Mouse (Mus musculus) layer of hippocampus, adult 2 months (tissue): ENCODE data around the gene Tubb3. TPM values are rescaled to one million over a fixed set of nuclear protein-coding genes. Genes with fewer than 3 reads are reported as not detected.
A peak's percentile ranks its signal among the peaks of the same experiment; 100 is the strongest.

ENCODE experiments used
- DNase-seq, 2 experiments: peaks; one replicate each; pipeline ENCODE4 v3.0.0; 2022; ENCODE audit warnings: low spot score in 2 of 2
- H3K27ac ChIP-seq: fragments of 200-600 bp; 2 replicates; pipeline ENCODE4 v1.8.1; 2022
- H3K4me3 ChIP-seq: fragments of 200-600 bp; 2 replicates; pipeline ENCODE4 v1.8.1; 2022; ENCODE audit warnings: mild to moderate bottlenecking
- CTCF ChIP-seq: fragments of 200-600 bp; conservative IDR thresholded peaks from 2 replicates; pipeline ENCODE4 v1.8.1; 2022; ENCODE audit warnings: antibody characterized with exemption, mild to moderate bottlenecking, moderate library complexity
- long read RNA-seq, 2 experiments: library from polyadenylated mRNA; stranded (forward); transcript quantifications; one replicate each; pipeline ENCODE4 v2.0.0; 2021; ENCODE audit warnings: borderline mapping rate in 2 of 2
- total RNA-seq, 2 experiments: library from RNA; stranded (reverse); gene quantifications; 2 replicates each; pipeline ENCODE4 v1.2.3; 2021

The Tubb3 gene
- 100 to 1,000 TPM; 249 to 277 TPM for total RNA-seq
- long read RNA-seq, experiment 1, transcript Tubb3-201 (4 exons, 1,868 nt) = major isoform, 133 of 168 reads
- long read RNA-seq, experiment 1, partial matches to known transcripts = 32 of 168 reads
- long read RNA-seq, experiment 1, other reads (novel, unspliced or antisense) = 2 of 168 reads
- long read RNA-seq, experiment 2, transcript Tubb3-201 (4 exons, 1,868 nt) = major isoform, 204 of 249 reads
- long read RNA-seq, experiment 2, partial matches to known transcripts = 44 of 249 reads
- long read RNA-seq, experiment 2, other reads (novel, unspliced or antisense) = 1 of 249 reads

DNA sequence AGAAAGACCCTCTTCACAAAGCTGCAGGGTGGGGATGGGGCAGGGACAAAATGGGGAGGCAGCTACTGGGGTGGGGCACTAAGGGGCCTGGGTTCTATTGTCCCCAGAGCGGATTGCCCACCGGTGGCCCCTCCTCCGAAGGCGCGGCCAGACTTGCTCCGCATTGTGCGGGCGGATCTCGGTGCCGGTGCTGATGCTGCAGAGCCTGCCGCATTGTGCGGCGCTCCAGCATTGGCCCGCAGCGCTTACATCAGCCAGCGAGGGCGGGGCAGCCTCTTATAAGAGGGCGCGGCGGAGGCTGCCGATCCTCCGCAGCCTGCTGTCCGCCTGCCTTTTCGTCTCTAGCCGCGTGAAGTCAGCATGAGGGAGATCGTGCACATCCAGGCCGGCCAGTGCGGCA lies at the start of gene Tubb3:
Tubb3 (plus strand) TSS at position 179 of the 400 bp plus-strand sequence.
- peak; percentile 90 to 93 for DNase-seq

DNA sequence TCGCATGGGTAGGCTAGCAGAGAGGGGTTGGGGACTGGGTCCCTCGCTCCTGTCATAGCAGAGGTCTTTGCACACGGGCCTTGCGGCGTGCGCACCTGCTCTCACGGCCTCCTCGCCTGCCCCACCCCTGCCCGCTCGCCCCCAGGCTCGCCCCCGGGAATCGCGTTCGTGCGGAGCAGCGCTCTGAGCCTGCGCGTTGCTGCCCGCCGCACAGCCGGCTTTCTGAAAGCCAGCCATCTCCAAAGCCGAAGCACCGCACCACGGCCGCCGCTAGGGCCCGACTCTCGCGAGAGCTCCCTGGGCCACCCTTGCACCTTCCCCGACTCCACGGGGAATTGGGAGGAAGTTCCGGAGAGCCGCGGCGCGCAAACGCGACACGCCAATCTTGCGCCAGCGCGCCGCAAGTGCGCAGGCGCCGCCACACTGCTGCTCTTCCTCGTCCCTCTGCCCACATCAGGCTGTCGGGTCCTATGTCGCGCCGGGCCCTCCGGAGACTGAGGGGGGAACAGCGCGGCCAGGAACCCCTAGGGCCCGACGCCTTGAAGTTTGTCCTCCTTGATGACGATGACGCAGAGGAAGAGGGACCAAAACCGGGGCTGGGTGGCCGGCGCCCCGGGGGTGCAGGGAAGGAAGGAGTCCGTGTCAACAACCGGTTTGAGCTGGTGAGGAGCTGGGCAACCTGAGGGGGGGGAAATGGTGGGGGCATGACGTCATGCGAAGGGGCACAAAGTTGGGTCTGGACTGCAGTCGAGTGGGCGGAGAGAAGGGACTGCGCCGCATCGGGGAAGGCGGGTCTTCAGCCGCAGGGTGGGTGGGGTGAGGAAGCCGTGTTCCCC lies 37.6 kb upstream of the Tubb3 start, which contains the start of gene Tcf25:
Tcf25 (plus strand) TSS at position 351 of the 836 bp plus-strand sequence.
- peak; percentile 84 for TF ChIP-seq CTCF

More for the DNA sequence above, at the start of gene Tubb3:
- TF ChIP-seq CTCF = no peak
- Histone ChIP-seq H3K4me3 (peak within 1 kb of the TSS; percentile 80), H3K27ac (peak within 1 kb of the TSS; percentile 92)

DNA sequence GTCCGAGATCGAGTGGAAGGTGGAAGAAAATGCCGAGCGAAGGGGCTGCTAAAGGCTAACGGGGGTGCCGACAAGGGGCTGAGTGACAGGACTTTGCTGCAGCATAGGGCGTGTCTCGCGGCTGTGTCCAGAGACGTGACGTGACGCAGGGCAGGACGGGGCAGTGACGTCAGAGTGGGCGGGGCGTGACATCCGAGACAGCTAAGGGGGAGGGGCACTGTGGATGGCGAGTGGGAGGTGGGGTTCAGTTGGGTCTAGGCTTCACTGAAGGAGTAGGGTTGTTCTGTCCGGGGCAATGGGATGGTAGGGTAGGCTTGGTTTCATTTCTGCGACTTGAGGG lies 37.0 kb upstream of the Tubb3 start:
- DNase-seq = peak; percentile 90 to 96
- no peak for TF ChIP-seq CTCF
- Histone ChIP-seq H3K4me3 (peak overlapping the region; percentile 81), H3K27ac (peak overlapping the region; percentile 99)

More for the DNA sequence above, 37.6 kb upstream of the Tubb3 start, which contains the start of gene Tcf25:
- peak within 1 kb of the TSS; percentile 99 for H3K27ac ChIP-seq
- peak; percentile 96 to 97 for DNase-seq
- H3K4me3 ChIP-seq = peak within 1 kb of the TSS; percentile 81

DNA sequence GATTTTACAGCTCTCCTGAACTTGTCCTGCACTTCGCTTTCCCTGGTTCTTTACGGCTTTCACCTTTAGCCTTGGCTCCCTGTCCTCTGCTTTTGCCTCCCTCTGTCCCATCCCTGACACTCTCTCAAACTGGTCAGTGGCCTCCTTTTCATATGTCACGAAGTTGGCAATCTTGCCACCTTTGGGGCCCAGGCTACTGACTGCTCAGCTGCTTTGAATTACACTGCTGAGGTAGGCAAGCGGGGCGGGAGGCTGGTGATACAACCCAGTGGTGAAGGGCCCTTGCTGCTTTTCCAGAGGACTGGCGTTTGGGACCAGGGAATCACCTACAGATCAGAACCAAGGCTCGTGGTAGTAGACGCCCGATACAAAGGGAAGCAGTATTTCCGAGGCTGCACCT lies 35.5 kb upstream of the Tubb3 start:
- Histone ChIP-seq H3K4me3 (no peak overlapping the region; the same call in 1 of the 2 replicates), H3K27ac (peak overlapping the region; percentile 51; the same call in 1 of the 2 replicates)
- DNase-seq = no peak
- no peak for TF ChIP-seq CTCF

DNA sequence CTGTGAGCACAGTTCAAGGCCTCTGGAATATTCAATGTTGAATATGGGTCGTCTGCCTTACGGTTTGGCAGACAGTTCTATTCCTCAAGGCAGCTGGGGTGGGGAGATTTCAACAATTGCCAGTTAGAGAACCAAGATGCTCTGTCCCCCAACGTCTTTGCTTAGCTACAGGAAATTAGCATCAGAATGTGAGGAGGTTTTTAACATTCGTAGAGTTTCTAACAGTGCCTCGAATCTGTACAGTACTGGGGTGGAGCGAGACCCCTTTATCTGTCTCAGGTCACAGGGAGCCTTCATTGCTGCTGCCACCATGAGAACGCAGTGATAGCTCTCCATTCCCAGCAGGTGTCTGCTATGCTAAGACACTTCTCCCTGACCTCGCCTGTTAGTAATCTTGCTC lies 35.1 kb upstream of the Tubb3 start:
- peak overlapping the region; percentile 51; the same call in 1 of the 2 replicates for H3K27ac ChIP-seq
- H3K4me3 ChIP-seq = peak overlapping the region; percentile 5; the same call in 1 of the 2 replicates
- no peak for DNase-seq
- no peak for TF ChIP-seq CTCF

DNA sequence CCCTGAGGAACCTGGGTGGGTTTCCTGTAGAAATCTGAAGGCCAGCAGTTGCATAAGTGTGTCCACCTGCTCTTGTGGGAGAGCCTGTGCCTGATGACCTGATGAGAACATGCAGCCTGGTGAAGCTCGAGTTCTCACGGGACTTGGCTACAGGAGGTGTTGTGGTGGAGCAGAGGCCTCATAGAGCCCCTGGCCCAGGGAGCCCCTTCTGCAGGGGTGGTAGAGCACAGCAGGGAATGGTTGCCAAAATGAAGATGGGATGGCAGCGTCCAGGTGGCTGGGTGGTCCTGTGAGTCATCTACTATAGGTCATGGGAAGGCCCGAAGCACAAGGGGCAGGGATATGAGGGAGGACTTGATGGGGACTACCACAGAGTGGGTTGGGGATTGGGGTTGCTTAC lies 29.5 kb upstream of the Tubb3 start:
- TF ChIP-seq CTCF = no peak
- no peak for DNase-seq
- Histone ChIP-seq H3K4me3 (no peak overlapping the region), H3K27ac (no peak overlapping the region)

DNA sequence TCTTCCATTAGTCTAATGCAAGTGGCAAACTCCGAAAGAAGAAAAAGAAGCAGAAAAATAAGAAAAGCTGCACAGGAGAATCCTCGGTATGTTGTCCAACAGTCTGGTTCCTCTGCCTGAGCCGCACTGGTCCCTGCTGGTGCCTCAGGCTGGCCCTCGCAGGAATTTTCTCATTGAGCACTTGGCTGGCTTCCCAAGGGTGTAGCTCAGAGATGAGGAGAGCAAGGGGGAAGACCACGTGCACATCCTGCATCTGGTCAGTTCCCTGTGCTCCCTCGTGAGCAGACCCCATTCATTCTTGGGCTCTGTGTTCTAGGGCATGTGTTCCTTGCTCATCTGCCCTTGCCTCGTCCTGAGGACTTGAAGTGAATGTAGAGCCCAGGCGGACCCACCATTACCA lies 28.7 kb upstream of the Tubb3 start:
- DNase-seq = no peak
- no peak for TF ChIP-seq CTCF
- Histone ChIP-seq H3K4me3 (no peak overlapping the region), H3K27ac (no peak overlapping the region)

DNA sequence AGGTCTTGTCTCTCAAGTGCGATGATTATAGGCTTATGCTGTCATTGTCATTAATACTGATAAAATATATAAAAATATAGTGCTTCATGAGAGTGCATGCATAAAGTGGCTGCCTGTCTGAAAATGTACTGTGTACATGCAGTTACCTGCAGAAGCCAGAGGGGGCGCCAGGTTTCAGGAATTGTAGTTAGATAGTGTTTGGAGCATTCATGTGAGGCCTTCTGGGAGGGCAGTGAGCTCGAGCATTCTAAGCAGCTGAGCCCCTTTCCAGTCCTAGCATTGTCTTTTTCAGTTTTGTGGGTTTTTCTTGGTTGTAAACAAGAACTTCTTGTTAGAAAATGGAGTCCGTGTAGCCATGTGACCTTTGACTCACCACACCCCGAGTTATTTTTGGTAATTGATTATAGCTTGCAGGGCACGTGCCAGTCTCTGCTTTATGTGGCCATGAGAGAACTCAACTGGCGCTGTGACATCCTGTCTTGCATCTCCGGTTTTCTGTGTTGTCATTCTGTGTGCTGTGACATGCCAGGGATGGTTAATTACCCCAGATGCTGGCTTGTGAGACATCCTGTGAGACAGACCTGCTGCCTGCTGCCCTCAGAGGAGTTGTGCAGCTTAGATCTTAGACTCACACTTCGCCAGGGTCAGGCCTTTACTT lies 26.2 kb upstream of the Tubb3 start:
- Histone ChIP-seq H3K4me3 (no peak overlapping the region), H3K27ac (no peak overlapping the region)
- peak; percentile 86 for TF ChIP-seq CTCF
- DNase-seq = peak in 1 of 2 experiments; percentile 34

DNA sequence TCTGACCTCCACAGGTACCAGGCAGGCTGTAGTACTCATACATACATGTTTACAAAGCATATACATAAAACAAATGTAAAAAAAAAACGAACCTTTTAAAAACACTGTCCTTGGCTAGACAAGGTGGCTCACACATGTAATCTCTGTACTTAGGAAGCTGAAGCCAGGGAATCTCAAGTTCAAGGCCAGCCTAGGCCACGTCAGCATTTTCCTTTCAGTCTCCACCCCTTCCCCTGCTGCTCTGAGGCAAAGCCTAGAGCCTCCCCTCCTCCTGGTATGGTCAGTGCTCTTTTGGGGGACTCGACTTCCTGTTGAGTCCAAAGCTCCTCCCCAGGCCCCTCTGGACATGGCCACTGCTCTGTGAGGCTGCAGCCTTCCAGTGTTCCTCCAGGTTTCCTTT lies 24.2 kb upstream of the Tubb3 start:
- DNase-seq = no peak
- no peak overlapping the region for H3K27ac ChIP-seq
- no peak overlapping the region for H3K4me3 ChIP-seq
- TF ChIP-seq CTCF = no peak

DNA sequence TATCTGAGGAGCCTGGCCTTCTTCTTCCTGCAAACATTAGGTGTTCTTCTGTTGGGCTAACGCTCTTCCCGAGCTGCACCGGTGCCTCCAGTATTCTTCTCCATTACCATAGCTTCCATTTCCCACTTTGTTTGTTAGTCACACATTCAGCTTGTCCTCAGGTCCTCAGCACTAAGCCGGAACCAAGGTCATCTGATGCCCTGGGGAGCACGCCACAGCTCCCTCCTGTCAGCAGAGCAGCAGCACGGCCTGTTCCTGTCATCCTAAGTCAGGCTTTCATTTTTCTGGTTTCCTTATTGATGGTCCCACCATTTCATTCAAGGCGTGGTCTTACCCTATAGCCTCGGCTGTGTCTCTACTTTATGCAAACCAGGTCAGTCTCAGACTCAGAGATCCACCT lies 23.4 kb upstream of the Tubb3 start:
- no peak for TF ChIP-seq CTCF
- Histone ChIP-seq H3K27ac (no peak overlapping the region), H3K4me3 (no peak overlapping the region)

DNA sequence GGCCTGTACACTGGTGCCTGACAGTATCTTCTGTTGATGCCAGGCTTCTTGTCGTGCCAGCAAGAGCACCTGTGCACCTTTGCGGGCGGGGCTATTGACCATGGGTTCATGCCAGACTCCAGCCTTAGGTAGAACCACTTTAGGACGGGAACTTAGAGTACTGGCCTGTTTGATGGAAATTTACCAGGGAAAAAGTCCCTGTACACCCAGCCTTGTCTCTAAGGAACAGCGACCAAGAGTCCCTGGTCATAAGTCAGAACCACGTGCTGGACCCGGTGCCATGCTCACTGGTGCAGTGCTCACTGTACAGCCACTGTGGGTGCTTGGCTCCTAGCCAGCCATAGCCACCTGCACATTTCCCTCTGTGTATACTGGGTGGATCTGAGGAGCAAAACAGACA lies 22.2 kb upstream of the Tubb3 start:
- Histone ChIP-seq H3K4me3 (no peak overlapping the region), H3K27ac (no peak overlapping the region)
- no peak for DNase-seq
- no peak for TF ChIP-seq CTCF

More for the DNA sequence above, 23.4 kb upstream of the Tubb3 start:
- no peak for DNase-seq

DNA sequence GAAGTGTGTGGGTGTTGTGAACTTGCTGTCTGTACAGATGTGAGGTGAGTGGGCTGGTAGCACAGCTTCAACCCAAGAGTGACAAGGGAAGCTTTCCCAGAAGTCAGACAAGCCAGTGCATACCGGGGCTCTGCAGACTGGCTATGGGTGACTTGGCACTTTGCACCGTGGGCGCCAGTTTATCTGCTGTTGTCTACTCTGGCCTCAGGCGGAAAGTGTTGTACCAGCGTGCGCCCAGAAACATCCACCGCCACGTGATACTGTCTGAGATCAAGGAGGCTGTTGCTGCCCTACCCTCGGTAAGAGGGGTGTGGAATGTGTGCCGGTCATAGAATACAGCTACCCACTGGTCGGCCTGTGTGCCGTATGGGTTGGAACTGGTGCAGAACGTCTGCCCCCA lies 12.9 kb upstream of the Tubb3 start:
- Histone ChIP-seq H3K27ac (no peak overlapping the region), H3K4me3 (no peak overlapping the region)
- no peak for DNase-seq
- no peak for TF ChIP-seq CTCF

DNA sequence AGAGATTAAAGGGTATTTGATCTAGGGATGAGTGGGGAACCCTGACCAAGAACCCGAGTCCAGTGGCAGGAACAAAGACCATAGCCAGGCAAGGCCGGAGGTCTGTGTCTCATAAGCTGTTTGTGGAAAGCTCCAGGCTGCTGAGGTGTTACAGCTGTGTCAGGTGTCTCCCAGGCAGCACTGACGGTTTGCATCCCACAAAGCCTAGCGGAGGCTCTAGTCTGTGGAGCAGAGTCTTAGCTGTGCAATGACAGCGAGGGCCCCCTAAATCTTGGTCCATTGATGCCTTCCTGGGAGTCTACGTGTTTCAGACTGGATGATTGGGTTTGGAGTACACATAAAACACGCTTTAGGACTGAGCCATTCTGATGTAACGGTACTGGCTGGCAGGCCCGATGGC lies 9.3 kb upstream of the Tubb3 start:
- TF ChIP-seq CTCF = no peak
- Histone ChIP-seq H3K27ac (no peak overlapping the region), H3K4me3 (no peak overlapping the region)
- no peak for DNase-seq
